Mouse (Mus musculus): ENCODE data around the gene Utp11. TPM values are rescaled to one million over a fixed set of nuclear protein-coding genes. Genes with fewer than 3 reads are reported as not detected.

The Utp11 gene
- total RNA-seq, 1 experiment, result 39.7 TPM

DNA sequence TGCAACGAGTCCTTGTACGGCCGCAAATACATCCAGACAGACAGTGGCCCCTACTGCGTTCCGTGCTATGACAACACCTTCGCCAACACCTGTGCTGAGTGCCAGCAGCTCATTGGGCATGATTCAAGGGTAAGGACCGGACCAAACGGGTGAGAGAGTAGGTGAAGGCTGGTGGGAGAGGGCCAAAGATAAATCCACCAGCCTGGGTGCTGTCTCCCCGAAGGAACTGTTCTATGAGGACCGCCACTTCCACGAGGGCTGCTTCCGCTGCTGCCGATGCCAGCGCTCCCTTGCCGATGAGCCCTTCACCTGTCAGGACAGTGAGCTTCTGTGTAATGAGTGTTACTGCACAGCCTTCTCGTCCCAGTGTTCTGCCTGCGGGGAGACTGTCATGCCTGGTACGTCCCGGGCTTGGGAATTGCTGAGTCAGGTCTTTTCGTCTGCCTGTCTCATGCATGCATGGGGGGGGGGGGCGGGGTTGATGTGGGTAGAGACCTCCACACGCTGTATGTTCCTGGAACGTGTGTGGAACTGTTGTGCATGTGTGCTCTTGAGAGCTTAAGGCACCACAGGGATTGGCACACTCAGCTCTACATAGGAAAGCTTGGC, 12.4 kb upstream of the Utp11 start:
- Histone ChIP-seq H3K9me3 (ENCODE audit: control insufficient read depth, insufficient read depth, low read depth, low read length) (no peaks in the 10 kb centered on the region), H3K9ac (ENCODE audit: insufficient read depth, low read depth, low read length, poor library complexity, severe bottlenecking) (no peak overlapping the region; the same call in 1 of the 2 replicates), H3K36me3 (ENCODE audit: control insufficient read depth, insufficient read depth, low read length, poor library complexity, severe bottlenecking) (peaks cover 4% of the 10 kb centered on the region; the same call in 1 of the 2 replicates), H3K4me3 (ENCODE audit: insufficient read depth in 1 of 2, low read depth in 1 of 2, low read length in 2 of 2, poor library complexity in 1 of 2, severe bottlenecking in 1 of 2) (no peak overlapping the region), H3K27ac (ENCODE audit: insufficient read depth, low read depth, low read length, poor library complexity, severe bottlenecking) (no peak overlapping the region), H3K4me1 (ENCODE audit: control insufficient read depth in 2 of 2, insufficient read depth in 2 of 2, low read length in 2 of 2, poor library complexity in 1 of 2) (peaks cover 4 to 45% of the 10 kb centered on the region in 2 experiments; a peak in 3 of 4 replicates)
- TF ChIP-seq CHD2 (IDR thresholded peaks at IDR 0.05; ENCODE audit: low read depth, low read length), result no peak
- no peak for TF ChIP-seq HCFC1 (IDR thresholded peaks at IDR 0.05; ENCODE audit: borderline replicate concordance, insufficient read depth, low read length)
- TF ChIP-seq MAFK (IDR thresholded peaks at IDR 0.05; ENCODE audit: insufficient read depth, low read depth, low read length), result peak; percentile 92
- TF ChIP-seq ZNF384 (IDR thresholded peaks at IDR 0.05; ENCODE audit: low read depth, low read length), result no peak
- TF ChIP-seq ZC3H11A (IDR thresholded peaks at IDR 0.05; ENCODE audit: borderline replicate concordance, low read depth, low read length), result no peak
- in situ Hi-C loops (cut with MboI; ENCODE audit: low sequenced_read_pairs in 2 of 2, unreplicated experiment in 2 of 2), result no loop called here
- no peak for DNase-seq (ENCODE audit: low read depth, low spot score)

- no peak overlapping the region for H3K9ac ChIP-seq (ENCODE audit: insufficient read depth, low read depth, low read length, poor library complexity, severe bottlenecking)
- in situ Hi-C loops (cut with MboI; ENCODE audit: low sequenced_read_pairs in 2 of 2, unreplicated experiment in 2 of 2), result no loop called here
- no peak overlapping the region for H3K4me3 ChIP-seq (ENCODE audit: insufficient read depth in 1 of 2, low read depth in 1 of 2, low read length in 2 of 2, poor library complexity in 1 of 2, severe bottlenecking in 1 of 2)
- TF ChIP-seq MAFK (IDR thresholded peaks at IDR 0.05; ENCODE audit: insufficient read depth, low read depth, low read length) (no peak), HCFC1 (IDR thresholded peaks at IDR 0.05; ENCODE audit: borderline replicate concordance, insufficient read depth, low read length) (no peak), ZNF384 (IDR thresholded peaks at IDR 0.05; ENCODE audit: low read depth, low read length) (no peak), ZC3H11A (IDR thresholded peaks at IDR 0.05; ENCODE audit: borderline replicate concordance, low read depth, low read length) (no peak), CHD2 (IDR thresholded peaks at IDR 0.05; ENCODE audit: low read depth, low read length) (no peak)
- peaks cover 3 to 45% of the 10 kb centered on the region in 2 experiments for H3K4me1 ChIP-seq (ENCODE audit: control insufficient read depth in 2 of 2, insufficient read depth in 2 of 2, low read length in 2 of 2, poor library complexity in 1 of 2)
- H3K27ac ChIP-seq (ENCODE audit: insufficient read depth, low read depth, low read length, poor library complexity, severe bottlenecking), result no peak overlapping the region
- H3K9me3 ChIP-seq (ENCODE audit: control insufficient read depth, insufficient read depth, low read depth, low read length), result no peaks in the 10 kb centered on the region
- DNase-seq (ENCODE audit: low read depth, low spot score), result no peak
- H3K36me3 ChIP-seq (ENCODE audit: control insufficient read depth, insufficient read depth, low read length, poor library complexity, severe bottlenecking), result peaks cover 4% of the 10 kb centered on the region; the same call in 1 of the 2 replicates
These were observed 11.5 kb upstream of the Utp11 start for GRCm38 (mm10) chr4:124704797-124705474.

DNA sequence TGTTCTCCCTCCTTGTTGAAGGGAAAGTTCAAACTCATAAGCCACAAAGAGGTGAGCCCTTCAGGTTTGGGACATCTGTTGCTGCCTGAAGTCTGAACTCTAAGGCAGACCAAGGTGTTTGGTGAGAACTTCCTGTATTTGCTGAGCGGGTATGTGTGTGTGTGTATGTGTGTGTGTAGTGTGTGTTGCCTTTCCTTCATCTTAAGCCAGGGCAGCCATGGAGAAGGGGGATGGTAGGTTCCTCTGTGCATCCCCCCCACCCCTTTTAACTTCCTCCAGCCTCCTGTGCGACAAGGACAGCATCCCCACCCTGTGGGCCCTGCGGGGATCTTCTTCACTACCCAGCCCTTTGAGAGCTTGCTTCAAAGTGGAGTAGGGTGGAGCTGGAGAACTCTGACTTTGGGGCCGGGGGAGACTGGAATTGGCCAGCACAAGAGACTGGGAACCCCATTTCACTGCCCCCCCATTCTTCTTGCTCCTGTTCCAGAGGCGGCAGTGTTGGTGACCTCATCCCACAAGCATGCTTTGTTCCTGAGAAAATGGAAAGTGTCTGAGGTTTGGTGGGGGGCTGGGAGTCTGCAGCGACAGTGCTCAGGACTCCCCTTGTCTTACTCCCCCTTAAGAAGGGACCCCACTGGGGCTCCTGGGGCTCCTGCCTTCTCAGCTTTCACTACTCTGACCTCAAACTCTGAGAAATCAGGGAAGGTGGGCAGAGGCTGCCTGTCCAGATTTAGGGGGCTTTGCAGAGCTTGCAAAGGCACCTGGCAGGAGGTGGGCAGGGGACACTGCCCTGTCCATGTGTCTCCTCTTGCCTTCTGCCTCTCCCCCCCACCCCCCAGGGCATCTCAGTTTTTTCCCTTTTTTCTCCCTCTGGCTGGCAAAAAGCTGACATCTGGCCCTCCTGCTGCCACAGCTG, 10.7 kb upstream of the Utp11 start:
- in situ Hi-C loops (cut with MboI; ENCODE audit: low sequenced_read_pairs in 2 of 2, unreplicated experiment in 2 of 2), result no loop called here
- H3K4me3 ChIP-seq (ENCODE audit: insufficient read depth in 1 of 2, low read depth in 1 of 2, low read length in 2 of 2, poor library complexity in 1 of 2, severe bottlenecking in 1 of 2), result no peak overlapping the region
- peaks cover 4% of the 10 kb centered on the region; the same call in 1 of the 2 replicates for H3K36me3 ChIP-seq (ENCODE audit: control insufficient read depth, insufficient read depth, low read length, poor library complexity, severe bottlenecking)
- no peak overlapping the region for H3K27ac ChIP-seq (ENCODE audit: insufficient read depth, low read depth, low read length, poor library complexity, severe bottlenecking)
- DNase-seq (ENCODE audit: low read depth, low spot score), result no peak
- H3K4me1 ChIP-seq (ENCODE audit: control insufficient read depth in 2 of 2, insufficient read depth in 2 of 2, low read length in 2 of 2, poor library complexity in 1 of 2), result peaks cover 6 to 44% of the 10 kb centered on the region in 2 experiments
- H3K9ac ChIP-seq (ENCODE audit: insufficient read depth, low read depth, low read length, poor library complexity, severe bottlenecking), result no peak overlapping the region
- TF ChIP-seq MAFK (IDR thresholded peaks at IDR 0.05; ENCODE audit: insufficient read depth, low read depth, low read length) (no peak), CHD2 (IDR thresholded peaks at IDR 0.05; ENCODE audit: low read depth, low read length) (no peak), ZC3H11A (IDR thresholded peaks at IDR 0.05; ENCODE audit: borderline replicate concordance, low read depth, low read length) (no peak), HCFC1 (IDR thresholded peaks at IDR 0.05; ENCODE audit: borderline replicate concordance, insufficient read depth, low read length) (no peak), ZNF384 (IDR thresholded peaks at IDR 0.05; ENCODE audit: low read depth, low read length) (no peak)
- no peaks in the 10 kb centered on the region for H3K9me3 ChIP-seq (ENCODE audit: control insufficient read depth, insufficient read depth, low read depth, low read length)

GRCm38 (mm10) chr4:124703406-124703805, 10.0 kb upstream of the Utp11 start:
- DNase-seq (ENCODE audit: low read depth, low spot score), result no peak
- Histone ChIP-seq H3K9ac (ENCODE audit: insufficient read depth, low read depth, low read length, poor library complexity, severe bottlenecking) (no peak overlapping the region), H3K36me3 (ENCODE audit: control insufficient read depth, insufficient read depth, low read length, poor library complexity, severe bottlenecking) (peaks cover 4% of the 10 kb centered on the region; the same call in 1 of the 2 replicates), H3K4me3 (ENCODE audit: insufficient read depth in 1 of 2, low read depth in 1 of 2, low read length in 2 of 2, poor library complexity in 1 of 2, severe bottlenecking in 1 of 2) (no peak overlapping the region), H3K27ac (ENCODE audit: insufficient read depth, low read depth, low read length, poor library complexity, severe bottlenecking) (no peak overlapping the region), H3K4me1 (ENCODE audit: control insufficient read depth in 2 of 2, insufficient read depth in 2 of 2, low read length in 2 of 2, poor library complexity in 1 of 2) (peaks cover 6 to 43% of the 10 kb centered on the region in 2 experiments), H3K9me3 (ENCODE audit: control insufficient read depth, insufficient read depth, low read depth, low read length) (no peaks in the 10 kb centered on the region)
- in situ Hi-C loops (cut with MboI; ENCODE audit: low sequenced_read_pairs in 2 of 2, unreplicated experiment in 2 of 2), result no loop called here
- TF ChIP-seq MAFK (IDR thresholded peaks at IDR 0.05; ENCODE audit: insufficient read depth, low read depth, low read length) (no peak), HCFC1 (IDR thresholded peaks at IDR 0.05; ENCODE audit: borderline replicate concordance, insufficient read depth, low read length) (no peak), ZNF384 (IDR thresholded peaks at IDR 0.05; ENCODE audit: low read depth, low read length) (no peak), ZC3H11A (IDR thresholded peaks at IDR 0.05; ENCODE audit: borderline replicate concordance, low read depth, low read length) (no peak), CHD2 (IDR thresholded peaks at IDR 0.05; ENCODE audit: low read depth, low read length) (no peak)
